Mouse (Mus musculus) E14TG2a.4 (cell line): ENCODE results near the gene Nr5a2.

Source experiments
- CTCF ChIP-seq: conservative IDR thresholded peaks from 2 replicates; pipeline ENCODE4 v1.5.1; 2014; ENCODE audit warnings: low read length
- NANOG ChIP-seq: IDR thresholded peaks from 2 replicates; pipeline ENCODE4 v1.6.1; 2014; ENCODE audit warnings: borderline replicate concordance, low read length, mixed read lengths
- POU5F1 ChIP-seq: IDR thresholded peaks from 2 replicates; pipeline ENCODE4 v1.6.1; 2014; ENCODE audit warnings: low read length, borderline replicate concordance

- no peak for TF ChIP-seq CTCF
- TF ChIP-seq POU5F1 = no peak
- TF ChIP-seq NANOG = no peak
Observed at GRCm38 (mm10) chr1:137008726-137009239, 48.5 kb upstream of the Nr5a2 start.
